Mouse (Mus musculus): ENCODE measurements at regions not wholly inside any gene's neighbourhood (a gene's known extent, or its start where the extent isn't known, plus 50 kb on each side); places are given as distances from the start of the nearest gene placed in this dataset.

DNA sequence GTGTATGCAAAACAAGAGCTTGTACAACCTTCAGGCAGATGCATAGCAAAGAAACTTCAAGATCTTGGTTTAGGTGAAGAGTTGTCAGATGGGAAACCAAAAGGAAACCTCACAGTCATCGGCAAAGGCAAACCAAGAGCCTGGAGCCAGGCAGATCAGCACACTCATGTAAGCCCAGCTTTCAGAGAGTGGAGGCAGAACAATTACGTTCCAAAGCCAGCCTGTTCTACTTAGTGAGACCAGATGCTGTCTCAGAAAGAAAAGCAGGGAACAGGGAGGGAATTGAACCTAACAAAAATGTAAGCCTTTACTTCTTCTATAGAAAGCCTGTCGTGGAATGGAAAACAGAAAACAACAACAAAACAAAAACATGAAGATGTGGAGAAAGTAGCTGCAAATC, 97.4 kb upstream of the Btg1 start:
- no peak for TF ChIP-seq CTCF (IDR thresholded peaks at IDR 0.05; ENCODE audit: borderline replicate concordance, extremely low read depth, insufficient read depth, insufficient read length)
- no peak for TF ChIP-seq POLR2A (IDR thresholded peaks at IDR 0.05; ENCODE audit: borderline replicate concordance, extremely low read depth, insufficient read depth, insufficient read length, poor library complexity, severe bottlenecking)
